Mouse (Mus musculus): Measurements from ENCODE around the gene Rph3al.

Rph3al gene

DNA sequence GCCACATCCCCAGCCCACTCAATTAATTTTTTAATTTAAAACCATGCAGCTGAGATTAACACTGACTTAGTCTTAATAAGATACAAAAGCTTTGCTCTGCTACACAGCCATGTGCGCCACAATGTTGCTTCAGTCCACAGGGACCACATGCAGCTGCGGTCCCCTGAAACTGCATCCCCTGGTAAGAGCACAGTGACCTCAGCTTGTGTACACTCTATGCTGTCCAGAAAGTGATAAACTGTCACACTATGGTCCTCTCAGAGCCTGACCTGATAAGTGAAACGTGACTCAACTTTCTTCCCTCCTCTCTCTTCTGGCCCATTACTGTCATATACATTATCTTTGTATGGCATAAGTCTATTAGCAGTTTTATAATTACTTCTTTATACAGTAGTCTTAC is 12.2 kb upstream of the Rph3al start:
- DNase-seq (ENCODE audit: low read depth, low spot score) = no peak

- DNase-seq (ENCODE audit: low read depth, low spot score) = no peak
Observed at GRCm38 (mm10) chr11:75948789-75949188, 10.6 kb upstream of the Rph3al start.

GRCm38 (mm10) chr11:75947223-75947622 is 9.0 kb upstream of the Rph3al start:
- no peak for DNase-seq (ENCODE audit: low read depth, low spot score)

GRCm38 (mm10) chr11:75945805-75946450 is 7.7 kb upstream of the Rph3al start:
- no peak for DNase-seq (ENCODE audit: low read depth, low spot score)

- DNase-seq (ENCODE audit: low read depth, low spot score) = no peak
Observed at GRCm38 (mm10) chr11:75937370-75937871, 808 bp downstream of the Rph3al start.

GRCm38 (mm10) chr11:75935819-75936430 is 2.3 kb downstream of the Rph3al start:
- no peak for DNase-seq (ENCODE audit: low read depth, low spot score)

- DNase-seq (ENCODE audit: low read depth, low spot score) = no peak
Observed at GRCm38 (mm10) chr11:75934425-75934824, 3.8 kb downstream of the Rph3al start.

GRCm38 (mm10) chr11:75933371-75933770 is 4.9 kb downstream of the Rph3al start:
- DNase-seq (ENCODE audit: low read depth, low spot score) = no peak

DNA sequence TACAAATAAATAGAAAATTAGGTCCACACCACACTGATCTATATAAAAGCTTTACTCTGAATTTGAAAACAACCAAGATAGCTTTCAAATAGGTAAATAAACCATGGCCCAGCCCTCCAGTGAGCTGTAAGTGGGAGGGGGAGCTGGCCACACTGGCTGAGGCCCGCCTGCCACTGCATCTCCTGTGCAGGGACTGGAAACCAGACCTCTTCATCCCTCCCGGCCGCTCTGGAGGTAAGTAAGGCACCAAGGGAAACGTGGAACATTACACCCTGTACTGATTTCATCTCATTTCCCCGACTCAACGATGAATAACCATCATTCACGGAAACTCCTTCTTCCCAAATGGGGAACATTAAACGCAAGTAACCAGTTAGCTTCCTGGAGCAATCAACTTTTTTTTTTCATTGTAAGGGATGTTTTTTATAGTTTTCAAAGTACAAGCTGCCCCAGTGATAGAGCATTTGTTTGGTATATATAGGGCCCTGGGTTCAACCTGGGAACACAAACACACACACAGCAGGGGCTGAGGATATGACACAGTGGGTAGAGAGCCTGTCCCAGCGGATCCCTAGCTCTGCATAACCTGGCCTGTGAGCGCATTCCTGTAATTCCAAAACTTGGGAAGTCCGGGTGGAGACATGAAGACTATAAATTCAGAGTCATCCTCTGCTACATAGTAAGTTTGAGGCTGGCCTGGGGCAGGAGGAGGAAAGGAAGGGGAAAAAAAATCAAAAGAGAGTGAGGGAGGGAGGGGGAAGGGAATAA is 7.1 kb downstream of the Rph3al start:
- DNase-seq (ENCODE audit: low read depth, low spot score) = no peak

- no peak for DNase-seq (ENCODE audit: low read depth, low spot score)
Observed at GRCm38 (mm10) chr11:75930208-75930607, 8.0 kb downstream of the Rph3al start.

DNA sequence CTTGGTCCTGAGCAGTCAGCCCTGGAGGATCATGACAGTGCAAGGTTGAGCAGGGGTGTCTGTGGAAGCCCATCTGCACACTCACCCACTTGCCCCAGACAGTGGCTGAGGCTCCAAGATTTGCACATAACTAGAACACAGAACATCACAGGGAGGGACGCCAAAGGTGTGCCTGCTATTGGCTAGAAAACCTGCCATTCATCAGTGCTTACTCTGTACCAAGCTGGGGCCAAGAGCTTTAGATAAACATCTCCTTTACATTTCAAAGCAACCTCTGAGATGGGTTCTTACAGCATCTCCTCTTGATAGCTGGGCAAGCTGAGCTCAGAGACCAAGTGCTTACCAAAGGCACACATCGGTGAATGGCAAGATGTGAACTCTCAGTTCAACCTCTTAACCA is 10.3 kb downstream of the Rph3al start:
- DNase-seq (ENCODE audit: low read depth, low spot score) = no peak

DNA sequence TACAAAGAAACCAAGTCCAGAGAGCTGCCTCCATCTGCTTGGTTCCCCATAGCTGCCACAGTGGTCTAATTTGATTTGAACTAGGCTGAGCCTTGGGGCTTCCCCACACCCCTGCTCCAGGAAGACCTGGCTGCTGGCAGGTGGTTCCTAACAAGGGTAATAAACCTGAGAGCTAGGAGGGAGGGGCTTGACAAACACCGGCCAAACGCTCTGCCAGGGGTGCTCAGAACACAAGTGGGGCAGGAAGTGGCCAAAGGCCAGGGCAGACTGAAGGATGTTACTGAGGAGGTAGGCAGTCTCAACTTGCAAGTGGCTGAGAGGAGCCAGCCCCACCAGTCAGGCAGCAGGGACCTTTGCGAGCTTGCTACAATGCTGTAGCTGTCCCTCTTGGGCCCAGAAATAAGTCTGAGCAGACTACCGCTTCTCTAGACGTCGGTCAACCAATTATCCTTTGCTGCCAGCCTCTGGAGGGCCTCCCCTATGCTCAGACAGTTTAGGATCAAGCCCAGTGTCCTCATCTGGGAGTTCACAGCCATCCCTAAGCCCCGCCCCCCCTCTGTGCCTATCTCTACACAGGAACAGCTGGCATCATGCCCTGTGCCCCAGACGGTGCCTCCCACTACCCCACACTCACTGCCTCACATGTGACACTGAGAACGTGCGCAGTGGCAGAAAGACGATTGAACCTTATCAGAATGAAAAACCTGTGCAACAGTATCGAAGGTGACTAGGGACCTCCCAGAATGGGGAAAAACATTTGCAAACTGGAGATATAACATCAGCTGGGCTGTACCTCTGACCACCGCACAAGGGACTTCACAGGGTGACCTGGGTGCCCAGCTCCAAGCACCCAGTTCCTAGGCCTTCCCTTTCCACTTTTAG is 11.6 kb downstream of the Rph3al start:
- DNase-seq (ENCODE audit: low read depth, low spot score) = no peak

GRCm38 (mm10) chr11:75925801-75926200 is 12.4 kb downstream of the Rph3al start:
- no peak for DNase-seq (ENCODE audit: low read depth, low spot score)

- DNase-seq (ENCODE audit: low read depth, low spot score) = no peak
Observed at GRCm38 (mm10) chr11:75922741-75923140, 15.5 kb downstream of the Rph3al start.

GRCm38 (mm10) chr11:75919139-75919538 is 19.1 kb downstream of the Rph3al start:
- no peak for DNase-seq (ENCODE audit: low read depth, low spot score)

- DNase-seq (ENCODE audit: low read depth, low spot score) = no peak
Observed at GRCm38 (mm10) chr11:75917340-75917739, 20.9 kb downstream of the Rph3al start.

DNA sequence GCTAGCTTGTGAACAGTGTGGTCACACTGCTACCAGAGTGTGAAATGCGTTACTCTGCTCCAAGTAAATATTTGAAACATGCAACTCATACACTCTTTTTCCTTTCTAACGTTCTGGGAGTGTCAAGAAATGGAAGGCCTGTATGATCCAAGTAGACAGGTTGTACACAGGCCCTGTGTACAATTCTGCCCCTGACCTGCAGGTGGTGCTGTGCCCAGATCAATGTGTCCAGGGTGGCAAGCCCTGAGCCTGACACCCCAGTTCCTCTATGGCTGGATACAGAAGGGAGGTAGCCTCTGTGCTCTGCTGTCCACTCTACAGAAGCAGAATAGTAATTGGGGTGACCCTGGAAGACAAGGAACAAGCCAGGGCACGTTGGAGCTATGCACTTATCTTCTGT is 24.3 kb downstream of the Rph3al start:
- no peak for DNase-seq (ENCODE audit: low read depth, low spot score)

DNA sequence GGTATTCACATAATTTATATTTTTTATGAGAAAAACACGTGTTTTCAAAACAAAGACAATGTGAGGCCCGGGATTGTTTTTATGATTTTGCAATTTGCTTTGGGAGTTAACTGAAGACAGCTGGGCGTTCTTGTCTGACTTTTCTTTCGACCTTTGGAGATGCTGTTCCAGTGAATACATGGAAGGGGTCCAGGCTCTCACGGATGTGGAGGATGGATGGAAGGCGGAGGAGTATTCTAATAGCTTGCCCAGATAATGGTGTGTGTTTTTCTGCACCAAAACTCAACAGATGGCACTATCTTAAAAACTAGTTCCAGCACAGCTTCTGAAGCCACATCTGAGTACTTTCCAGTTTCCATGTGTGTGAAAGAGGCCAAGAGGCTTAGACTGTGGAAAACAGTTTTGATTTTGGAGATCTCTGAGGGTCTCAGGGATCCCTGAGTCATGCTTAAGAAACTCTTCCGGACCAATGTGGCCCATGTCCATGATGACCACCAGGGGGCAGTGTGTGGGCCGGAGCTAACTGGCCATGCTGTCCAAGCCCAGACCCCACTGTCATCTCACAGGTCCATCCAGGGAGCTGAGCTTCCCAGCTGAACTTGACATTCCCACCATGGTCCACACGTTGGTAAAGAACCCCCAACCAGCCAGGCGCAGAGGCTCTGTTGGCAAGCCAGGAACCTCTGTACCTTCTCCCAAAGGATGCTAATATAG is 25.1 kb downstream of the Rph3al start:
- no peak for DNase-seq (ENCODE audit: low read depth, low spot score)

DNA sequence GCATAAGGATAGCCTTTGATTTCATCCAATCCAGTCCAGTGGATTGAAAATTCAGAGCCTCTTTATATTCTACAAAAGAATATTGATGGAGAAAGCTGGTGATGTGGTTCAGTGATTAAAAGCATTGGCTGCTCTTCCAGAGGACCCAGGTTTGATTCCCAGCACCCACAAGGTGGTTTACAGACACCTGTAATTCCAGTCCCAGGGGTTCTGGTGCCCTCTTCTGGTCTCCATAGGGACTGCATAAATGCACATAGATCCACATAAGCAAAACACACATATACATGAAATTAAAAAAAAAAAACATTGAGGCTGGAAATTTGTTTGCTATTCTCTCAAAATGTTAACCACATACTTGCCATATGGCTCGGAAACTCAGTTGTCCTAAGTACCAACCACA is 26.3 kb downstream of the Rph3al start:
- no peak for DNase-seq (ENCODE audit: low read depth, low spot score)

- no peak for DNase-seq (ENCODE audit: low read depth, low spot score)
Observed at GRCm38 (mm10) chr11:75909702-75910429, 28.4 kb downstream of the Rph3al start.

Data from brain, embryonic 18.5 days (tissue).